Mouse (Mus musculus): Measurements from ENCODE around the gene Yju2. TPM values are rescaled to one million over a fixed set of nuclear protein-coding genes. Genes with fewer than 3 reads are reported as not detected.

Yju2 gene
- polyA plus RNA-seq, 1 experiment from 2014 or later: 19.3 TPM

- Histone ChIP-seq H3K4me2 (ENCODE audit: low read depth, low read length) (no peak overlapping the region), H3K9ac (ENCODE audit: low read length) (no peak overlapping the region), H3K27ac (ENCODE audit: low read length) (no peak overlapping the region), H3K36me3 (ENCODE audit: control insufficient read depth, insufficient read depth) (no peaks in the 10 kb centered on the region), H3K9me3 (replicated peaks; ENCODE audit: control insufficient read depth, low read length) (no peaks in the 10 kb centered on the region), H3K4me3 (ENCODE audit: low read length) (no peak overlapping the region), H3K4me1 (ENCODE audit: control insufficient read depth, insufficient read depth, low read length) (no peaks in the 10 kb centered on the region; the same call in 1 of the 2 replicates), H3K27me3 (ENCODE audit: control insufficient read depth, insufficient read depth, low read length) (peaks cover 11% of the 10 kb centered on the region)
- ATAC-seq (replicated peaks; ENCODE audit: extremely low read depth, insufficient read depth, low FRiP score): no peak
- 81% methylated on average over 15 of the region's 15 CpGs for WGBS
Measured at GRCm38 (mm10) chr17:55996007-55996406, 37.1 kb downstream of the Yju2 start.

GRCm38 (mm10) chr17:55999794-56000499, 41.0 kb downstream of the Yju2 start:
- no peak for ATAC-seq (replicated peaks; ENCODE audit: extremely low read depth, insufficient read depth, low FRiP score)
- H3K27ac ChIP-seq (ENCODE audit: low read length): no peak overlapping the region
- no peak overlapping the region for H3K4me3 ChIP-seq (ENCODE audit: low read length)
- no peak overlapping the region; the same call in 1 of the 2 replicates for H3K9ac ChIP-seq (ENCODE audit: low read length)
- peaks cover 11% of the 10 kb centered on the region for H3K27me3 ChIP-seq (ENCODE audit: control insufficient read depth, insufficient read depth, low read length)
- peak overlapping the region; percentile 34; the same call in 1 of the 2 replicates for H3K4me2 ChIP-seq (ENCODE audit: low read depth, low read length)
- 0 out of 2 replicates have a peak, but pooled peaks cover 3% of the 10 kb centered on the region for H3K9me3 ChIP-seq (replicated peaks; ENCODE audit: control insufficient read depth, low read length)
- no peaks in the 10 kb centered on the region for H3K36me3 ChIP-seq (ENCODE audit: control insufficient read depth, insufficient read depth)
- no peaks in the 10 kb centered on the region; the same call in 1 of the 2 replicates for H3K4me1 ChIP-seq (ENCODE audit: control insufficient read depth, insufficient read depth, low read length)
- 13% methylated on average over 30 of the region's 30 CpGs for WGBS

GRCm38 (mm10) chr17:56003000-56003399, 44.1 kb downstream of the Yju2 start:
- Histone ChIP-seq H3K4me1 (ENCODE audit: control insufficient read depth, insufficient read depth, low read length) (peaks cover 5% of the 10 kb centered on the region), H3K9ac (ENCODE audit: low read length) (no peak overlapping the region), H3K4me3 (ENCODE audit: low read length) (no peak overlapping the region), H3K27ac (ENCODE audit: low read length) (no peak overlapping the region), H3K36me3 (ENCODE audit: control insufficient read depth, insufficient read depth) (no peaks in the 10 kb centered on the region), H3K9me3 (replicated peaks; ENCODE audit: control insufficient read depth, low read length) (0 out of 2 replicates have a peak, but pooled peaks cover 3% of the 10 kb centered on the region), H3K27me3 (ENCODE audit: control insufficient read depth, insufficient read depth, low read length) (peaks cover 11% of the 10 kb centered on the region), H3K4me2 (ENCODE audit: low read depth, low read length) (no peak overlapping the region)
- 57% methylated on average over 3 of the region's 3 CpGs for WGBS
- no peak for ATAC-seq (replicated peaks; ENCODE audit: extremely low read depth, insufficient read depth, low FRiP score)

GRCm38 (mm10) chr17:56005415-56006061, 46.6 kb downstream of the Yju2 start, which contains the start of the genes Stap2 and Mpnd:
Gene Stap2, minus strand, starts transcription at chr17:56005584.
Gene Mpnd, plus strand, starts transcription at chr17:56005711.
- H3K4me1 ChIP-seq (ENCODE audit: control insufficient read depth, insufficient read depth, low read length): peaks cover 14% of the 10 kb centered on the region
- peak within 1 kb of the TSS; percentile 61 for H3K27ac ChIP-seq (ENCODE audit: low read length)
- H3K9ac ChIP-seq (ENCODE audit: low read length): peak within 1 kb of the TSS; percentile 64
- peak within 1 kb of the TSS; percentile 47 for H3K4me3 ChIP-seq (ENCODE audit: low read length)
- peaks cover 4% of the 10 kb centered on the region for H3K27me3 ChIP-seq (ENCODE audit: control insufficient read depth, insufficient read depth, low read length)
- peak within 1 kb of the TSS; percentile 55 for H3K4me2 ChIP-seq (ENCODE audit: low read depth, low read length)
- ATAC-seq (replicated peaks; ENCODE audit: extremely low read depth, insufficient read depth, low FRiP score): no peak
- 0 out of 2 replicates have a peak, but pooled peaks cover 3% of the 10 kb centered on the region for H3K9me3 ChIP-seq (replicated peaks; ENCODE audit: control insufficient read depth, low read length)
- H3K36me3 ChIP-seq (ENCODE audit: control insufficient read depth, insufficient read depth): no peaks in the 10 kb centered on the region
- 23% methylated on average over 13 of the region's 13 CpGs for WGBS

- Histone ChIP-seq H3K9ac (ENCODE audit: low read length) (no peak overlapping the region), H3K27me3 (ENCODE audit: control insufficient read depth, insufficient read depth, low read length) (no peaks in the 10 kb centered on the region), H3K9me3 (replicated peaks; ENCODE audit: control insufficient read depth, low read length) (no peaks in the 10 kb centered on the region), H3K4me3 (ENCODE audit: low read length) (no peak overlapping the region), H3K27ac (ENCODE audit: low read length) (peak overlapping the region; percentile 53; the same call in 1 of the 2 replicates), H3K36me3 (ENCODE audit: control insufficient read depth, insufficient read depth) (peaks cover 4% of the 10 kb centered on the region), H3K4me1 (ENCODE audit: control insufficient read depth, insufficient read depth, low read length) (peaks cover 18% of the 10 kb centered on the region), H3K4me2 (ENCODE audit: low read depth, low read length) (no peak overlapping the region)
- 47% methylated on average over 10 of the region's 10 CpGs for WGBS
- no peak for ATAC-seq (replicated peaks; ENCODE audit: extremely low read depth, insufficient read depth, low FRiP score)
Measured at GRCm38 (mm10) chr17:56006956-56007355, 48.1 kb downstream of the Yju2 start.

GRCm38 (mm10) chr17:56007444-56008355, 48.8 kb downstream of the Yju2 start:
- H3K4me1 ChIP-seq (ENCODE audit: control insufficient read depth, insufficient read depth, low read length): peaks cover 18% of the 10 kb centered on the region
- peak overlapping the region; percentile 92 for H3K27ac ChIP-seq (ENCODE audit: low read length)
- H3K36me3 ChIP-seq (ENCODE audit: control insufficient read depth, insufficient read depth): peaks cover 10% of the 10 kb centered on the region
- WGBS: 24% methylated on average over 13 of the region's 14 CpGs
- H3K9me3 ChIP-seq (replicated peaks; ENCODE audit: control insufficient read depth, low read length): no peaks in the 10 kb centered on the region
- no peak for ATAC-seq (replicated peaks; ENCODE audit: extremely low read depth, insufficient read depth, low FRiP score)
- H3K4me2 ChIP-seq (ENCODE audit: low read depth, low read length): peak overlapping the region; percentile 91
- no peaks in the 10 kb centered on the region for H3K27me3 ChIP-seq (ENCODE audit: control insufficient read depth, insufficient read depth, low read length)
- H3K9ac ChIP-seq (ENCODE audit: low read length): peak overlapping the region; percentile 56
- peak overlapping the region; percentile 89 for H3K4me3 ChIP-seq (ENCODE audit: low read length)

GRCm38 (mm10) chr17:56008356-56009087, 49.6 kb downstream of the Yju2 start:
- peaks cover 12% of the 10 kb centered on the region for H3K36me3 ChIP-seq (ENCODE audit: control insufficient read depth, insufficient read depth)
- ATAC-seq (replicated peaks; ENCODE audit: extremely low read depth, insufficient read depth, low FRiP score): peak; percentile 88
- under 1% methylated on average over 21 of the region's 21 CpGs for WGBS
- H3K4me2 ChIP-seq (ENCODE audit: low read depth, low read length): peak overlapping the region; percentile 91
- H3K9me3 ChIP-seq (replicated peaks; ENCODE audit: control insufficient read depth, low read length): no peaks in the 10 kb centered on the region
- H3K27ac ChIP-seq (ENCODE audit: low read length): peak overlapping the region; percentile 92
- peak overlapping the region; percentile 85 for H3K9ac ChIP-seq (ENCODE audit: low read length)
- peaks cover 18% of the 10 kb centered on the region for H3K4me1 ChIP-seq (ENCODE audit: control insufficient read depth, insufficient read depth, low read length)
- H3K4me3 ChIP-seq (ENCODE audit: low read length): peak overlapping the region; percentile 89
- H3K27me3 ChIP-seq (ENCODE audit: control insufficient read depth, insufficient read depth, low read length): no peaks in the 10 kb centered on the region
